Mouse (Mus musculus) thymus, adult 2 months (tissue): ENCODE data around the gene Ndufa13. TPM values are rescaled to one million over a fixed set of nuclear protein-coding genes. Genes with fewer than 3 reads are reported as not detected.

Experiments used
- DNase-seq: peaks from one replicate; pipeline ENCODE4 v3.0.0; 2021
- H3K27ac ChIP-seq: fragments of 200-500 bp; 2 replicates; pipeline ENCODE4 v1.5.1; 2012; ENCODE audit warnings: low read length, control low read depth; ENCODE audit not compliant: control insufficient read depth, insufficient read depth
- H3K27me3 ChIP-seq: fragments of 200-500 bp; 2 replicates; pipeline ENCODE4 v1.6.1; 2012; ENCODE audit warnings: mild to moderate bottlenecking, low read length, moderate library complexity, mixed read lengths; ENCODE audit not compliant: control insufficient read depth, insufficient read depth
- H3K36me3 ChIP-seq: fragments of 200-500 bp; 2 replicates; pipeline ENCODE4 v1.6.1; 2012; ENCODE audit warnings: mild to moderate bottlenecking, low read length, moderate library complexity; ENCODE audit not compliant: control insufficient read depth, insufficient read depth
- H3K4me1 ChIP-seq: fragments of 200-500 bp; replicated peaks from 2 replicates; pipeline ENCODE4 v1.6.1; 2012; ENCODE audit warnings: low read length; ENCODE audit not compliant: control insufficient read depth, insufficient read depth
- H3K4me3 ChIP-seq: fragments of 200-500 bp; 2 replicates; pipeline ENCODE4 v1.5.1; 2012; ENCODE audit warnings: mild to moderate bottlenecking, low read length, control low read depth, moderate library complexity; ENCODE audit not compliant: control insufficient read depth, insufficient read depth
- CTCF ChIP-seq: fragments of 200-500 bp; IDR thresholded peaks from 2 replicates; pipeline ENCODE4 v1.5.1; 2012; ENCODE audit warnings: mild to moderate bottlenecking, control low read depth, low read length, moderate library complexity, borderline replicate concordance; ENCODE audit not compliant: control insufficient read depth, poor library complexity, insufficient read depth; ENCODE audit errors: extremely low read depth
- POLR2A ChIP-seq: fragments of 200-500 bp; IDR thresholded peaks from 2 replicates; pipeline ENCODE4 v1.6.1; 2012; ENCODE audit warnings: mild to moderate bottlenecking, low read length, control low read depth, moderate library complexity; ENCODE audit not compliant: control insufficient read depth, poor library complexity, insufficient read depth; ENCODE audit errors: extremely low read depth
- WGBS: fragments of 180-500 bp; shearing (Covaris S2); methylation state at CpG from one replicate; pipeline ENCODE4 v1.1.7; 2018; 5-methylcytosine and 5-hydroxymethylcytosine counted together
- polyA plus RNA-seq: library from polyadenylated mRNA; depleted of rRNA; stranded (reverse); fragments of >200 nt; gene quantifications from 2 replicates; pipeline ENCODE4 v1.2.3, GENCODE M21; 2012; rRNA removed

Ndufa13 gene
- polyA plus RNA-seq, 1 experiment: 150 TPM

GRCm38 (mm10) chr8:69848951-69849350 lies 53.4 kb downstream of the Ndufa13 start:
- 95% methylated on average over 8 of the region's 8 CpGs for WGBS
- Histone ChIP-seq H3K4me1 (no peaks in the 10 kb centered on the region), H3K4me3 (no peak overlapping the region), H3K36me3 (no peaks in the 10 kb centered on the region), H3K27ac (no peak overlapping the region), H3K27me3 (no peaks in the 10 kb centered on the region)
- DNase-seq: no peak
- no peak for TF ChIP-seq CTCF
- TF ChIP-seq POLR2A: no peak

- H3K27me3 ChIP-seq: no peaks in the 10 kb centered on the region
- no peaks in the 10 kb centered on the region for H3K36me3 ChIP-seq
- 91% methylated on average over 3 of the region's 3 CpGs for WGBS
- H3K4me3 ChIP-seq: no peak overlapping the region
- TF ChIP-seq CTCF (no peak), POLR2A (no peak)
- no peaks in the 10 kb centered on the region for H3K4me1 ChIP-seq
- no peak overlapping the region for H3K27ac ChIP-seq
- DNase-seq: no peak
These were observed 54.9 kb downstream of the Ndufa13 start for GRCm38 (mm10) chr8:69847167-69848065.

Other genes with a start within 250 kb of the Ndufa13 start
- 0.26 and 0.27 TPM in 2 replicates for gene Zfp964, start 248.1 kb downstream of the Ndufa13 start, polyA plus RNA-seq
- 3.8 and 4.1 TPM in 2 replicates for gene Zfp869, start 191.8 kb downstream of the Ndufa13 start, polyA plus RNA-seq
- 2.1 and 3.3 TPM in 2 replicates for gene Zfp963, start 152.6 kb downstream of the Ndufa13 start, polyA plus RNA-seq
- gene Gm20422, start 127.7 kb downstream of the Ndufa13 start, polyA plus RNA-seq: 1.3 TPM in 1 of 2 replicates, not detected in the other
- 213 and 231 TPM in 2 replicates for gene Atp13a1, start 111.4 kb downstream of the Ndufa13 start, polyA plus RNA-seq
- gene Zfp866, start 111.4 kb downstream of the Ndufa13 start, polyA plus RNA-seq: 24.4 and 25.6 TPM in 2 replicates
- gene Gmip, start 93.9 kb downstream of the Ndufa13 start, polyA plus RNA-seq: 169 and 195 TPM in 2 replicates
- gene Lpar2, start 80.1 kb downstream of the Ndufa13 start, polyA plus RNA-seq: 10.3 and 12.0 TPM in 2 replicates
- gene Pbx4, start 70.1 kb downstream of the Ndufa13 start, polyA plus RNA-seq: 29.0 and 34.2 TPM in 2 replicates
- 0.75 and 2.2 TPM in 2 replicates for gene Cilp2, start 14.9 kb downstream of the Ndufa13 start, polyA plus RNA-seq
- 1.3 and 1.8 TPM in 2 replicates for gene Tssk6, start 374 bp downstream of the Ndufa13 start, polyA plus RNA-seq
- 8.0 and 11.7 TPM in 2 replicates for gene Yjefn3, start 154 bp upstream of the Ndufa13 start, polyA plus RNA-seq
- 84.5 and 116 TPM in 2 replicates for gene Gatad2a, start 93.8 kb upstream of the Ndufa13 start, polyA plus RNA-seq
- gene Mau2, start 140.2 kb upstream of the Ndufa13 start, polyA plus RNA-seq: 186 and 190 TPM in 2 replicates
- 17.8 and 18.1 TPM in 2 replicates for gene Sugp1, start 140.3 kb upstream of the Ndufa13 start, polyA plus RNA-seq
- gene Tm6sf2, start 170.4 kb upstream of the Ndufa13 start, polyA plus RNA-seq: 5.1 and 5.9 TPM in 2 replicates
- gene Hapln4, start 180.9 kb upstream of the Ndufa13 start, polyA plus RNA-seq: 0.11 and 0.15 TPM in 2 replicates
- gene Ncan, start 218.3 kb upstream of the Ndufa13 start, polyA plus RNA-seq: 0.05 and 0.08 TPM in 2 replicates
- 20.7 and 26.9 TPM in 2 replicates for gene Nr2c2ap, start 228.8 kb upstream of the Ndufa13 start, polyA plus RNA-seq
- 49.7 and 58.2 TPM in 2 replicates for gene Rfxank, start 236.6 kb upstream of the Ndufa13 start, polyA plus RNA-seq
- 174 and 178 TPM in 2 replicates for gene Borcs8, start 236.9 kb upstream of the Ndufa13 start, polyA plus RNA-seq
- gene Mef2b, start 237.2 kb upstream of the Ndufa13 start, polyA plus RNA-seq: 3.5 and 3.6 TPM in 2 replicates